Mouse (Mus musculus): ENCODE measurements around the gene Ostc. TPM values are rescaled to one million over a fixed set of nuclear protein-coding genes. Genes with fewer than 3 reads are reported as not detected.

Gene Ostc
- total and polyA plus RNA-seq, 3 experiments: 24.6 to 238 (median 141) TPM

DNA sequence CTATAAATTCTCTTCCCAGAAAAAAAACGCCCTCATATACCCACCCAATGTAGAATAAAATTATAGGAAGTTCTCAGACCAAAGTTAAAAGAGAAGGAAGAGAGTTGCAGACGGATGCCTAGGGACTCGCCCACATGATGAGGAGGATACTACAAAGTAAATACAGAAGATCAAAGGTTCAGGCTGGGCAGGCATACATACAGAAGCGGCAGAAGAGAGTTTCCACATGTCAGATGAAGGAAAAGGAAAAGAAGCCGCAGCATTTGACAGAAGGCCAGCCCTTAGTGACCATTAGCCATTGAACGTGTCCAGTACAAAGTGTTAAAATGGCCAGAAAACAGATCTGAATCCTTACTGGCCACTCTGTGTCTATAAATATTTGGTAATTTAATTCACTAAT lies 3.6 kb upstream of the Ostc start:
- no peaks in the 10 kb centered on the region for H3K9me3 ChIP-seq (replicated peaks)
- H3K4me1 ChIP-seq (ENCODE audit: insufficient read depth, low read depth, low read length): peaks cover 22% of the 10 kb centered on the region
- DNase-seq (ENCODE audit: low spot score): no peak
- ATAC-seq (ENCODE audit: extremely low read depth, insufficient number of reproducible peaks, low FRiP score, poor library complexity, severe bottlenecking): no peak
- H3K4me3 ChIP-seq (ENCODE audit: low read depth, low read length): no peak overlapping the region
- H3K27me3 ChIP-seq (ENCODE audit: insufficient read depth, low read length): no peaks in the 10 kb centered on the region
- no peaks in the 10 kb centered on the region for H3K36me3 ChIP-seq (replicated peaks)
- TF ChIP-seq GATA2 (IDR thresholded peaks at IDR 0.05; ENCODE audit: borderline replicate concordance, low read depth, low read length) (no peak), POLR2AphosphoS5 (IDR thresholded peaks at IDR 0.05; ENCODE audit: insufficient replicate concordance, low read depth, low read length) (no peak), CTCF (IDR thresholded peaks at IDR 0.05; ENCODE audit: low read depth, low read length) (no peak), GATA1 (IDR thresholded peaks at IDR 0.05; ENCODE audit: borderline replicate concordance, low read length) (no peak), TAL1 (conservative IDR thresholded peaks at IDR 0.05; ENCODE audit: low read depth, low read length) (no peak)

GRCm38 (mm10) chr3:130710103-130710502 lies 859 bp upstream of the Ostc start:
- TF ChIP-seq GATA1 (IDR thresholded peaks at IDR 0.05; ENCODE audit: borderline replicate concordance, low read length) (no peak), CTCF (IDR thresholded peaks at IDR 0.05; ENCODE audit: low read depth, low read length) (no peak), POLR2AphosphoS5 (IDR thresholded peaks at IDR 0.05; ENCODE audit: insufficient replicate concordance, low read depth, low read length) (no peak), TAL1 (conservative IDR thresholded peaks at IDR 0.05; ENCODE audit: low read depth, low read length) (no peak), GATA2 (IDR thresholded peaks at IDR 0.05; ENCODE audit: borderline replicate concordance, low read depth, low read length) (no peak)
- Histone ChIP-seq H3K4me3 (ENCODE audit: low read depth, low read length) (no peak overlapping the region), H3K27me3 (ENCODE audit: insufficient read depth, low read length) (no peaks in the 10 kb centered on the region), H3K36me3 (replicated peaks) (peaks cover 11% of the 10 kb centered on the region), H3K9me3 (replicated peaks) (no peaks in the 10 kb centered on the region), H3K4me1 (ENCODE audit: insufficient read depth, low read depth, low read length) (peaks cover 28% of the 10 kb centered on the region)
- DNase-seq (ENCODE audit: low spot score) (no peak), ATAC-seq (ENCODE audit: extremely low read depth, insufficient number of reproducible peaks, low FRiP score, poor library complexity, severe bottlenecking) (no peak)

- Histone ChIP-seq H3K9me3 (replicated peaks) (no peaks in the 10 kb centered on the region), H3K4me3 (ENCODE audit: low read depth, low read length) (peak overlapping the region; percentile 84), H3K27me3 (ENCODE audit: insufficient read depth, low read length) (no peaks in the 10 kb centered on the region), H3K36me3 (replicated peaks) (peaks cover 26% of the 10 kb centered on the region), H3K4me1 (ENCODE audit: insufficient read depth, low read depth, low read length) (peaks cover 24% of the 10 kb centered on the region)
- peak; percentile 17; the same call in 1 of the 2 replicates for ATAC-seq (ENCODE audit: extremely low read depth, insufficient number of reproducible peaks, low FRiP score, poor library complexity, severe bottlenecking)
- DNase-seq (ENCODE audit: low spot score): no peak
- TF ChIP-seq GATA2 (IDR thresholded peaks at IDR 0.05; ENCODE audit: borderline replicate concordance, low read depth, low read length): no peak
- TF ChIP-seq POLR2AphosphoS5 (IDR thresholded peaks at IDR 0.05; ENCODE audit: insufficient replicate concordance, low read depth, low read length): no peak
- TF ChIP-seq GATA1 (IDR thresholded peaks at IDR 0.05; ENCODE audit: borderline replicate concordance, low read length): no peak
- TF ChIP-seq TAL1 (conservative IDR thresholded peaks at IDR 0.05; ENCODE audit: low read depth, low read length): no peak
- no peak for TF ChIP-seq CTCF (IDR thresholded peaks at IDR 0.05; ENCODE audit: low read depth, low read length)
Measured at GRCm38 (mm10) chr3:130708529-130708928, 715 bp downstream of the Ostc start.

GRCm38 (mm10) chr3:130702289-130702688 lies 7.0 kb downstream of the Ostc start:
- peaks cover 9% of the 10 kb centered on the region for H3K4me1 ChIP-seq (ENCODE audit: insufficient read depth, low read depth, low read length)
- H3K4me3 ChIP-seq (ENCODE audit: low read depth, low read length): no peak overlapping the region
- ATAC-seq (ENCODE audit: extremely low read depth, insufficient number of reproducible peaks, low FRiP score, poor library complexity, severe bottlenecking) (no peak), DNase-seq (ENCODE audit: low spot score) (no peak)
- peaks cover 84% of the 10 kb centered on the region for H3K36me3 ChIP-seq (replicated peaks)
- no peaks in the 10 kb centered on the region for H3K9me3 ChIP-seq (replicated peaks)
- TF ChIP-seq TAL1 (conservative IDR thresholded peaks at IDR 0.05; ENCODE audit: low read depth, low read length) (no peak), GATA2 (IDR thresholded peaks at IDR 0.05; ENCODE audit: borderline replicate concordance, low read depth, low read length) (no peak), GATA1 (IDR thresholded peaks at IDR 0.05; ENCODE audit: borderline replicate concordance, low read length) (no peak), POLR2AphosphoS5 (IDR thresholded peaks at IDR 0.05; ENCODE audit: insufficient replicate concordance, low read depth, low read length) (no peak), CTCF (IDR thresholded peaks at IDR 0.05; ENCODE audit: low read depth, low read length) (no peak)
- H3K27me3 ChIP-seq (ENCODE audit: insufficient read depth, low read length): no peaks in the 10 kb centered on the region

- DNase-seq (ENCODE audit: low spot score): no peak
- ATAC-seq (ENCODE audit: extremely low read depth, insufficient number of reproducible peaks, low FRiP score, poor library complexity, severe bottlenecking): no peak
- TF ChIP-seq TAL1 (conservative IDR thresholded peaks at IDR 0.05; ENCODE audit: low read depth, low read length) (no peak), POLR2AphosphoS5 (IDR thresholded peaks at IDR 0.05; ENCODE audit: insufficient replicate concordance, low read depth, low read length) (no peak), GATA2 (IDR thresholded peaks at IDR 0.05; ENCODE audit: borderline replicate concordance, low read depth, low read length) (no peak), GATA1 (IDR thresholded peaks at IDR 0.05; ENCODE audit: borderline replicate concordance, low read length) (no peak), CTCF (IDR thresholded peaks at IDR 0.05; ENCODE audit: low read depth, low read length) (no peak)
- no peaks in the 10 kb centered on the region for H3K27me3 ChIP-seq (ENCODE audit: insufficient read depth, low read length)
- H3K36me3 ChIP-seq (replicated peaks): peaks cover 82% of the 10 kb centered on the region
- peaks cover 17% of the 10 kb centered on the region for H3K4me1 ChIP-seq (ENCODE audit: insufficient read depth, low read depth, low read length)
- H3K9me3 ChIP-seq (replicated peaks): no peaks in the 10 kb centered on the region
- H3K4me3 ChIP-seq (ENCODE audit: low read depth, low read length): no peak overlapping the region
Measured at GRCm38 (mm10) chr3:130697622-130698021, 11.6 kb downstream of the Ostc start.

DNA sequence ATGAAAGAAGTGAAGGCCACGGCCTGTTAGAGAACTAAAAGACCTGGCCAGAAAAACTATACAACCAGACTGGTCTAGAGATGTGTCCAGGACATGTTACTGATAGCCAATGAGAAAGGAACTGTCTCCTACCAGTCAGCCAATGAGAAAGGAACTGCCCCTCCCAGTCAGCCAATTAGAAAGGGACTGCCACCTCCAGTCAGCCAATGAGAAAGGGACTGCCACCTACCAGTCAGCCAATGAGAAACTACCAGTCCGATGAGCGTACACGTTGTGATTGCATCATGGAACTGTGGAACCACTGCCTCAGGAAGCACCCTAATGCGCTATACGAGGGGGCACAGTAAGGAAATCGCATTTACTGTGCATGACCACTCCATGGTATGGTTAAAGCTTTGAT lies 14.5 kb downstream of the Ostc start:
- no peaks in the 10 kb centered on the region for H3K9me3 ChIP-seq (replicated peaks)
- DNase-seq (ENCODE audit: low spot score): no peak
- peaks cover 35% of the 10 kb centered on the region for H3K4me1 ChIP-seq (ENCODE audit: insufficient read depth, low read depth, low read length)
- TF ChIP-seq TAL1 (conservative IDR thresholded peaks at IDR 0.05; ENCODE audit: low read depth, low read length): no peak
- TF ChIP-seq GATA1 (IDR thresholded peaks at IDR 0.05; ENCODE audit: borderline replicate concordance, low read length): no peak
- no peak for TF ChIP-seq CTCF (IDR thresholded peaks at IDR 0.05; ENCODE audit: low read depth, low read length)
- no peak for TF ChIP-seq POLR2AphosphoS5 (IDR thresholded peaks at IDR 0.05; ENCODE audit: insufficient replicate concordance, low read depth, low read length)
- TF ChIP-seq GATA2 (IDR thresholded peaks at IDR 0.05; ENCODE audit: borderline replicate concordance, low read depth, low read length): no peak
- no peaks in the 10 kb centered on the region for H3K27me3 ChIP-seq (ENCODE audit: insufficient read depth, low read length)
- ATAC-seq (ENCODE audit: extremely low read depth, insufficient number of reproducible peaks, low FRiP score, poor library complexity, severe bottlenecking): no peak
- peaks cover 55% of the 10 kb centered on the region for H3K36me3 ChIP-seq (replicated peaks)
- H3K4me3 ChIP-seq (ENCODE audit: low read depth, low read length): no peak overlapping the region
